1 mouse cellular context compared by ENCODE assay signal in genomic region chr2:91986071-91986470, GRCm38 (mm10).
A peak's percentile ranks its signal among the peaks of the same experiment; 100 is the strongest.
TF ChIP-seq lines count a peak whose summit lies in the region.

No protein-coding gene starts in this region.

TF ChIP-seq in CH12.LX, 34 proteins besides CTCF, POLR2A, EP300 and RAD21 (continued from another document):
- TF ChIP-seq MEF2A (IDR thresholded peaks at IDR 0.05; ENCODE audit: borderline replicate concordance, low read depth, low read length) (peak; percentile 83; the same call in 1 of the 2 replicates), NELFE (IDR thresholded peaks at IDR 0.05; ENCODE audit: low read depth, low read length) (0 out of 2 replicates have a peak, but pooled peaks have one; percentile 40), SMC3 (IDR thresholded peaks at IDR 0.05; ENCODE audit: low read depth, low read length) (peak; percentile 68)
